Comparison of ENCODE assay signal across 20 mouse cellular contexts in genomic region chr16:89674159-89674902, GRCm38 (mm10).
A peak's percentile ranks its signal among the peaks of the same experiment; 100 is the strongest.
DNase-seq lines count a peak whose midpoint lies in the region; ATAC-seq and TF ChIP-seq lines count a peak whose summit lies in the region.
"Had no signal": no experiment of that assay in that cellular context is flagged by ENCODE, and none has a peak within 500 bp of the region (broad histone marks: within the 10 kb centered on the region; RNA-seq: fewer than 3 reads in every experiment).

No protein-coding gene starts in this region.

- no peaks in the 10 kb centered on the region for H3K9me3 ChIP-seq in midbrain, postnatal 0 days (ENCODE audit: low read length)
- no peaks in the 10 kb centered on the region for H3K9me3 ChIP-seq in midbrain, embryonic 15.5 days
- no peaks in the 10 kb centered on the region for H3K9me3 ChIP-seq in hindbrain, embryonic 12.5 days (replicated peaks)
- no peaks in the 10 kb centered on the region for H3K9me3 ChIP-seq in lung, postnatal 0 days (ENCODE audit: low read length)
- no peaks in the 10 kb centered on the region for H3K9me3 ChIP-seq in heart, embryonic 11.5 days (replicated peaks; ENCODE audit: control insufficient read depth, low read length)
- H3K9me3 ChIP-seq: heart, embryonic 13.5 days; lung, embryonic 15.5 days; midbrain, embryonic 12.5 days had no signal

- no peak overlapping the region for H3K27ac ChIP-seq in midbrain, postnatal 0 days (ENCODE audit: low read depth, low read length)
- no peak overlapping the region for H3K27ac ChIP-seq in midbrain, embryonic 15.5 days
- H3K27ac ChIP-seq in hindbrain, embryonic 12.5 days = no peak overlapping the region
- no peak overlapping the region for H3K27ac ChIP-seq in lung, postnatal 0 days (ENCODE audit: low read length)
- no peak overlapping the region for H3K27ac ChIP-seq in heart, embryonic 11.5 days (ENCODE audit: low read depth, low read length)
- H3K27ac ChIP-seq: liver, embryonic 14.5 days; lung, embryonic 15.5 days; macrophage; midbrain, embryonic 12.5 days; stomach, postnatal 0 days had no signal

- no peak for ATAC-seq in midbrain, postnatal 0 days (ENCODE audit: low FRiP score)
- no peak for ATAC-seq in midbrain, embryonic 15.5 days (replicated peaks)
- 0 out of 2 replicates have a peak, but pooled peaks have one; percentile 35 for ATAC-seq in hindbrain, embryonic 12.5 days (ENCODE audit: low FRiP score)
- no peak for ATAC-seq in lung, postnatal 0 days
- no peak for ATAC-seq in heart, embryonic 11.5 days (replicated peaks; ENCODE audit: insufficient number of reproducible peaks, low FRiP score, low TSS enrichment)
- ATAC-seq: Patski had no signal

- no peaks in the 10 kb centered on the region for H3K27me3 ChIP-seq in midbrain, postnatal 0 days (ENCODE audit: insufficient read depth, low read length)
- H3K27me3 ChIP-seq in midbrain, embryonic 15.5 days (replicated peaks) = no peaks in the 10 kb centered on the region
- no peaks in the 10 kb centered on the region for H3K27me3 ChIP-seq in hindbrain, embryonic 12.5 days
- no peaks in the 10 kb centered on the region for H3K27me3 ChIP-seq in lung, postnatal 0 days (replicated peaks; ENCODE audit: insufficient read depth, low read length)
- no peaks in the 10 kb centered on the region for H3K27me3 ChIP-seq in heart, embryonic 11.5 days (ENCODE audit: control insufficient read depth, insufficient read depth, low read length)
- H3K27me3 ChIP-seq: heart, embryonic 13.5 days; lung, embryonic 15.5 days; midbrain, embryonic 12.5 days had no signal

- WGBS in midbrain, postnatal 0 days = 73% methylated on average over 16 of the region's 16 CpGs
- WGBS in midbrain, embryonic 15.5 days = 71% methylated on average over 16 of the region's 16 CpGs
- WGBS in hindbrain, embryonic 12.5 days = 75% methylated on average over 16 of the region's 16 CpGs
- 91% methylated on average over 16 of the region's 16 CpGs for WGBS in lung, postnatal 0 days
- 86% methylated on average over 16 of the region's 16 CpGs for WGBS in heart, embryonic 11.5 days (ENCODE audit: insufficient replicate concordance)

- H3K9ac ChIP-seq in midbrain, postnatal 0 days (replicated peaks; ENCODE audit: low read length, poor library complexity, severe bottlenecking) = no peak overlapping the region
- H3K9ac ChIP-seq in midbrain, embryonic 15.5 days = no peak overlapping the region
- H3K9ac ChIP-seq in hindbrain, embryonic 12.5 days = no peak overlapping the region
- H3K9ac ChIP-seq in lung, postnatal 0 days (replicated peaks; ENCODE audit: low read depth) = no peak overlapping the region
- no peak overlapping the region for H3K9ac ChIP-seq in heart, embryonic 11.5 days (ENCODE audit: low read depth, low read length)
- H3K9ac ChIP-seq: heart, embryonic 13.5 days; liver, embryonic 14.5 days; lung, embryonic 15.5 days; midbrain, embryonic 12.5 days had no signal

- no peak for TF ChIP-seq CTCF in midbrain, postnatal 0 days (IDR thresholded peaks at IDR 0.05)
- TF ChIP-seq CTCF in lung, postnatal 0 days (IDR thresholded peaks at IDR 0.05) = no peak

- H3K4me1 ChIP-seq in midbrain, postnatal 0 days (ENCODE audit: insufficient read depth, low read length) = 0 out of 2 replicates have a peak, but pooled peaks cover 2% of the 10 kb centered on the region
- H3K4me1 ChIP-seq in midbrain, embryonic 15.5 days = 0 out of 2 replicates have a peak, but pooled peaks cover 5% of the 10 kb centered on the region
- H3K4me1 ChIP-seq in hindbrain, embryonic 12.5 days = 0 out of 2 replicates have a peak, but pooled peaks cover 3% of the 10 kb centered on the region
- no peaks in the 10 kb centered on the region for H3K4me1 ChIP-seq in lung, postnatal 0 days (ENCODE audit: insufficient read depth, low read depth, low read length)
- no peaks in the 10 kb centered on the region for H3K4me1 ChIP-seq in heart, embryonic 11.5 days (ENCODE audit: control insufficient read depth, insufficient read depth, low read length)
- H3K4me1 ChIP-seq: lung, embryonic 15.5 days; midbrain, embryonic 12.5 days had no signal

- H3K4me2 ChIP-seq in midbrain, postnatal 0 days (ENCODE audit: low read depth, low read length, poor library complexity, severe bottlenecking) = no peak overlapping the region
- no peak overlapping the region for H3K4me2 ChIP-seq in midbrain, embryonic 15.5 days
- H3K4me2 ChIP-seq in hindbrain, embryonic 12.5 days (replicated peaks) = no peak overlapping the region
- no peak overlapping the region for H3K4me2 ChIP-seq in lung, postnatal 0 days (replicated peaks; ENCODE audit: low read depth, low read length)
- no peak overlapping the region for H3K4me2 ChIP-seq in heart, embryonic 11.5 days
- H3K4me2 ChIP-seq: lung, embryonic 15.5 days; midbrain, embryonic 12.5 days had no signal

- H3K4me3 ChIP-seq in midbrain, postnatal 0 days (ENCODE audit: low read depth, low read length) = no peak overlapping the region
- no peak overlapping the region for H3K4me3 ChIP-seq in midbrain, embryonic 15.5 days
- H3K4me3 ChIP-seq in hindbrain, embryonic 12.5 days = no peak overlapping the region
- no peak overlapping the region for H3K4me3 ChIP-seq in lung, postnatal 0 days (ENCODE audit: low read depth, low read length)
- no peak overlapping the region for H3K4me3 ChIP-seq in heart, embryonic 11.5 days (ENCODE audit: low read depth, low read length)
- H3K4me3 ChIP-seq: heart, embryonic 13.5 days; lung, embryonic 15.5 days; midbrain, embryonic 12.5 days had no signal

- peak; percentile 25 for DNase-seq in heart, adult 11 months
- no peak for DNase-seq in heart, adult 18-20 months
- DNase-seq in midbrain, postnatal 0 days (ENCODE audit: low spot score) = peak; percentile 62
- DNase-seq in lung, postnatal 0 days (ENCODE audit: low spot score) = no peak
- DNase-seq: adrenal gland, postnatal 10 days; cerebellum, adult 11-12 months; kidney, adult 8-10 months; kidney, postnatal 25 days; layer of hippocampus, adult 9-11 months; right cerebral cortex, postnatal 4 days had no signal

- no peaks in the 10 kb centered on the region for H3K36me3 ChIP-seq in midbrain, postnatal 0 days (ENCODE audit: insufficient read depth, low read length)
- H3K36me3 ChIP-seq in midbrain, embryonic 15.5 days (replicated peaks) = no peaks in the 10 kb centered on the region
- H3K36me3 ChIP-seq in hindbrain, embryonic 12.5 days = no peaks in the 10 kb centered on the region
- H3K36me3 ChIP-seq in lung, postnatal 0 days (ENCODE audit: insufficient read depth, low read length) = no peaks in the 10 kb centered on the region
- H3K36me3 ChIP-seq in heart, embryonic 11.5 days (ENCODE audit: control insufficient read depth, insufficient read depth, low read length) = no peaks in the 10 kb centered on the region
- H3K36me3 ChIP-seq: heart, embryonic 13.5 days; lung, embryonic 15.5 days; midbrain, embryonic 12.5 days had no signal

- no peak for TF ChIP-seq EP300 in lung, postnatal 0 days (IDR thresholded peaks at IDR 0.05)

Comparison
In these comparisons a context has a peak if more than half of its experiments do, and no peak if none do; other contexts are left out.
1. DNase-seq: peak in heart, adult 11 months (single experiment) and midbrain, postnatal 0 days (single experiment); none in heart, adult 18-20 months (0 of 2) and lung, postnatal 0 days (single experiment).